Mouse (Mus musculus): Measurements from ENCODE around the gene Gm28048. TPM values are rescaled to one million over a fixed set of nuclear protein-coding genes. Genes with fewer than 3 reads are reported as not detected.

Gene Gm28048
- polyA plus RNA-seq, 1 experiment from 2014 or later: 9.8 TPM

GRCm38 (mm10) chr11:22798916-22799315, 183.0 kb downstream of the Gm28048 start:
- H3K9me3 ChIP-seq: no peaks in the 10 kb centered on the region
- no peak overlapping the region for H3K27ac ChIP-seq
- no peak for ATAC-seq (ENCODE audit: insufficient number of reproducible peaks, low FRiP score, low TSS enrichment, low read depth)
- H3K27me3 ChIP-seq: no peaks in the 10 kb centered on the region
- no peak overlapping the region for H3K4me3 ChIP-seq
- H3K4me2 ChIP-seq: no peak overlapping the region
- H3K9ac ChIP-seq: no peak overlapping the region
- 63% methylated on average over 5 of the region's 5 CpGs for WGBS
- no peaks in the 10 kb centered on the region for H3K36me3 ChIP-seq
- H3K4me1 ChIP-seq: peaks cover 15% of the 10 kb centered on the region

GRCm38 (mm10) chr11:22794734-22795133, 187.2 kb downstream of the Gm28048 start:
- 76% methylated on average over 1 of the region's 1 CpGs for WGBS
- no peaks in the 10 kb centered on the region for H3K36me3 ChIP-seq
- H3K27me3 ChIP-seq: no peaks in the 10 kb centered on the region
- H3K9ac ChIP-seq: no peak overlapping the region
- no peaks in the 10 kb centered on the region for H3K9me3 ChIP-seq
- H3K4me1 ChIP-seq: peaks cover 7% of the 10 kb centered on the region
- H3K4me3 ChIP-seq: no peak overlapping the region
- no peak overlapping the region for H3K27ac ChIP-seq
- no peak overlapping the region for H3K4me2 ChIP-seq
- no peak for ATAC-seq (ENCODE audit: insufficient number of reproducible peaks, low FRiP score, low TSS enrichment, low read depth)

- 89% methylated on average over 1 of the region's 1 CpGs for WGBS
- Histone ChIP-seq H3K27me3 (no peaks in the 10 kb centered on the region), H3K27ac (no peak overlapping the region), H3K9ac (no peak overlapping the region), H3K36me3 (no peaks in the 10 kb centered on the region), H3K4me3 (no peak overlapping the region), H3K4me2 (no peak overlapping the region), H3K4me1 (no peaks in the 10 kb centered on the region), H3K9me3 (no peaks in the 10 kb centered on the region)
- no peak for ATAC-seq (ENCODE audit: insufficient number of reproducible peaks, low FRiP score, low TSS enrichment, low read depth)
Observed at GRCm38 (mm10) chr11:22793881-22794203, 188.0 kb downstream of the Gm28048 start.

DNA sequence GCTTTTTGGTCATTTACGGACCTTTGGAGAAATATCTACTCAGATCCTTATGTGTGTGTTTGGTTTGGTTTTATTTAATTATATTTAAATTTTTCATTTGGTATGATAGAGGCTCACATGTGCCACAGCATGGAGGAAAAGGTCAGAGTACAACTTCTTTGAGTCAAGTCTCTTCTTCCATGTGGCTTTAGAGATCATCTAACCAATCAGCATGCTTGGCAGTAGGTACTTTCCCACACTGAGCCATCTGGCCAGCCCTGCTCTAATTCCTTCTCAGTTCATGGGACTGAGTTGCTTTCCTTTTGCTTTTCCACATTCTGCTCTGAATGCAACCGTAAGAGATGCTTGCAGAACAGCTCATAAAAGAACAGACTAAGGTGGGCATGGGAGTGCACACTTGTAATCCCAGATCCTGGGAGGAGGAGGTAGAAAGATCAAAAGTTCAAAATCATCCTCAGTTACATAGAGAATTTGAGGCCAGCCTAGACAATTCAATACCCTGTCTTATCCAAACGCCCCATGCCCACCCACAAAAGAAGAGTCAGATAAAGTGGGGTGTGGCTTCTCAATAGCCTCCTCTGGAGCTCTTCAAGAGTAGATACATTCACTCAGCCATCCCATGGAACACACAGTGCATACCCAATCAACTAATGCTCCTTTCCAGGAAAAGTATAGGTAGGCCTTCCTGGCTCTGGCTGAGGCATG, 188.6 kb downstream of the Gm28048 start:
- H3K4me2 ChIP-seq: no peak overlapping the region
- no peak for ATAC-seq (ENCODE audit: insufficient number of reproducible peaks, low FRiP score, low TSS enrichment, low read depth)
- no peak overlapping the region for H3K9ac ChIP-seq
- no peaks in the 10 kb centered on the region for H3K4me1 ChIP-seq
- WGBS: 82% methylated on average over 3 of the region's 3 CpGs
- H3K9me3 ChIP-seq: no peaks in the 10 kb centered on the region
- H3K4me3 ChIP-seq: no peak overlapping the region
- H3K27ac ChIP-seq: no peak overlapping the region
- H3K27me3 ChIP-seq: no peaks in the 10 kb centered on the region
- no peaks in the 10 kb centered on the region for H3K36me3 ChIP-seq

DNA sequence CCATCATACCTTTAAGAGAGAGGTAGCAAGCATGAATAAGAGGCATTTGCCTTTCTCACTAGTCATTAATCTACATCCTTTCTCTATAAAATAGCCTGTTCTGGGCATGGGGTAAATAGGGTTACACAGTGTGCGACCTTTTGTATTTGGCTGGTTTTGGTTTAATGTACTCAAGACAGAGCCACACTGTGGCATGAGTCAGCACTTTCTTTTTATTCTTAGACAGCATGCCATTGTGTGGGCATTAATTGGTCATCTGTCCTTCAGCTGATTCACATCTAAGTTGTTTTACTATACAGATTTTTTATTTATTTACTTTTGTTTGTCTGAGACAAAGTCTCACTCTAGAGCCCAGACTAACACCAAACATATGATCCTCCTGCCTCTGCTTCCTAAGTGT, 189.7 kb downstream of the Gm28048 start:
- 87% methylated on average over 1 of the region's 1 CpGs for WGBS
- no peak for ATAC-seq (ENCODE audit: insufficient number of reproducible peaks, low FRiP score, low TSS enrichment, low read depth)

DNA sequence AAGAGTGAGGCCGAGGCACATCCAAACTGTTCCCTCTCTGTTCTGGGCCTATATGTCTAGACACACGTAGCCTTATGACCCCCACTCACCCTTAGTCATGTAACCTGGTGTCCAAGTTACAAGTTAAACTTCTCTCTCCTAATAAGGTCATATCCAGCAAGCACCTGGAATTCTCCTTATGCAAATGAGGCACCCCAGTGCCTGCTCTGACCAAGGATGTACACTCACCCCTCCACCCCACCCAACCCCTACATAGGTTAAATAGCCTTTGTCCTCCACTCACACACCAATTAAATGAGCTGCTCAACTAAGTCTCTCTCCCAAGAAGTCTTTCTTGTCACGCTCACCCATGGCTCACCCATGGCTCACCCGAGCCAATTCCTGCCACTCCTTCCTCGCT, 190.2 kb downstream of the Gm28048 start:
- no peaks in the 10 kb centered on the region for H3K36me3 ChIP-seq
- ATAC-seq (ENCODE audit: insufficient number of reproducible peaks, low FRiP score, low TSS enrichment, low read depth): no peak
- no peaks in the 10 kb centered on the region for H3K9me3 ChIP-seq
- H3K4me3 ChIP-seq: no peak overlapping the region
- no peaks in the 10 kb centered on the region for H3K4me1 ChIP-seq
- 85% methylated on average over 5 of the region's 5 CpGs for WGBS
- no peak overlapping the region for H3K4me2 ChIP-seq
- H3K27ac ChIP-seq: no peak overlapping the region
- H3K27me3 ChIP-seq: no peaks in the 10 kb centered on the region
- no peak overlapping the region for H3K9ac ChIP-seq

More for the DNA sequence above, 189.7 kb downstream of the Gm28048 start:
- Histone ChIP-seq H3K9me3 (no peaks in the 10 kb centered on the region), H3K4me1 (no peaks in the 10 kb centered on the region), H3K4me2 (no peak overlapping the region), H3K27me3 (no peaks in the 10 kb centered on the region), H3K27ac (no peak overlapping the region), H3K9ac (no peak overlapping the region), H3K36me3 (no peaks in the 10 kb centered on the region), H3K4me3 (no peak overlapping the region)

GRCm38 (mm10) chr11:22787833-22788232, 194.1 kb downstream of the Gm28048 start:
- Histone ChIP-seq H3K36me3 (no peaks in the 10 kb centered on the region), H3K4me3 (no peak overlapping the region), H3K9me3 (no peaks in the 10 kb centered on the region), H3K4me1 (no peaks in the 10 kb centered on the region), H3K4me2 (no peak overlapping the region), H3K27ac (no peak overlapping the region), H3K27me3 (no peaks in the 10 kb centered on the region), H3K9ac (no peak overlapping the region)
- 78% methylated on average over 2 of the region's 2 CpGs for WGBS
- no peak for ATAC-seq (ENCODE audit: insufficient number of reproducible peaks, low FRiP score, low TSS enrichment, low read depth)

Other genes starting within 250 kb of the Gm28048 start
- gene B3gnt2, start 121.1 kb downstream of the Gm28048 start, polyA plus RNA-seq (2015; fragmentation: Nextera tagmentation; extraction: Ambion mirVana): 9.8 and 11.6 TPM in 2 replicates
- gene Zrsr1, start 10.1 kb downstream of the Gm28048 start, polyA plus RNA-seq (2015; fragmentation: Nextera tagmentation; extraction: Ambion mirVana): 3.3 TPM in 2 replicates
- 322 and 348 TPM in 2 replicates for gene Commd1, start 292 bp upstream of the Gm28048 start, polyA plus RNA-seq (2015; fragmentation: Nextera tagmentation; extraction: Ambion mirVana)
- gene Cct4, start 8.4 kb upstream of the Gm28048 start, polyA plus RNA-seq (2015; fragmentation: Nextera tagmentation; extraction: Ambion mirVana): 233 and 234 TPM in 2 replicates
- 3.3 and 4.1 TPM in 2 replicates for gene Fam161a, start 25.4 kb upstream of the Gm28048 start, polyA plus RNA-seq (2015; fragmentation: Nextera tagmentation; extraction: Ambion mirVana)

Data from limb, embryonic 15.5 days (tissue).